Mouse (Mus musculus): ENCODE results near the gene Acox3. TPM values are rescaled to one million over a fixed set of nuclear protein-coding genes. Genes with fewer than 3 reads are reported as not detected.
"Not testable (repeated sequence)": the region's sequence is repeated elsewhere in the genome, so short reads cannot be mapped to it uniquely, and the experiment has no call there.

Gene Acox3
- total RNA-seq, 2 experiments from 2014 or later, result 12.0 to 12.9 TPM

GRCm38 (mm10) chr5:35574653-35575599 lies 7.9 kb upstream of the Acox3 start, which contains the start of gene Trmt44:
Trmt44 (minus strand) TSS chr5:35575070.
- intact Hi-C loops (cut with DNase I; ENCODE audit: low total_unique reads), result no loop called here

GRCm38 (mm10) chr5:35576409-35577020 lies 6.3 kb upstream of the Acox3 start:
- no peak for DNase-seq
- intact Hi-C loops (cut with DNase I; ENCODE audit: low total_unique reads), result no loop called here

More at GRCm38 (mm10) chr5:35574653-35575599, 7.9 kb upstream of the Acox3 start, which contains the start of gene Trmt44:
- DNase-seq, result peak; percentile 92

GRCm38 (mm10) chr5:35578411-35578810 lies 4.4 kb upstream of the Acox3 start:
- no peak for DNase-seq
- intact Hi-C loops (cut with DNase I; ENCODE audit: low total_unique reads), result no loop called here

- intact Hi-C loops (cut with DNase I; ENCODE audit: low total_unique reads), result no loop called here
- no peak for DNase-seq
These were observed 3.5 kb upstream of the Acox3 start for GRCm38 (mm10) chr5:35579247-35579893.

GRCm38 (mm10) chr5:35580156-35580922 lies 2.5 kb upstream of the Acox3 start:
- DNase-seq, result no peak
- intact Hi-C loops (cut with DNase I; ENCODE audit: low total_unique reads), result no loop called here

- no peak for DNase-seq
- intact Hi-C loops (cut with DNase I; ENCODE audit: low total_unique reads), result no loop called here
These were observed 462 bp downstream of the Acox3 start for GRCm38 (mm10) chr5:35583221-35583783.

- intact Hi-C loops (cut with DNase I; ENCODE audit: low total_unique reads); DNase-seq: not testable (repeated sequence)
These were observed 1.4 kb downstream of the Acox3 start for GRCm38 (mm10) chr5:35584259-35584658.

- no peak for DNase-seq
- intact Hi-C loops (cut with DNase I; ENCODE audit: low total_unique reads), result no loop called here
These were observed 8.7 kb downstream of the Acox3 start for GRCm38 (mm10) chr5:35591497-35591896.

- intact Hi-C loops (cut with DNase I; ENCODE audit: low total_unique reads), result loop anchor here (2.0 kb wide), 1 partner anchor 123 kb away; no protein-coding TSS in a partner anchor
- no peak for DNase-seq
These were observed 9.4 kb downstream of the Acox3 start for GRCm38 (mm10) chr5:35592081-35592736.

GRCm38 (mm10) chr5:35592824-35593223 lies 10.0 kb downstream of the Acox3 start:
- DNase-seq, result no peak
- intact Hi-C loops (cut with DNase I; ENCODE audit: low total_unique reads), result loop anchor here (2.0 kb wide), 1 partner anchor 122 kb away; no protein-coding TSS in a partner anchor

GRCm38 (mm10) chr5:35593272-35593671 lies 10.4 kb downstream of the Acox3 start:
- no peak for DNase-seq
- intact Hi-C loops (cut with DNase I; ENCODE audit: low total_unique reads), result loop anchor here (2.0 kb wide), 1 partner anchor 122 kb away; no protein-coding TSS in a partner anchor

- intact Hi-C loops (cut with DNase I; ENCODE audit: low total_unique reads), result loop anchor here (2.0 kb wide), 1 partner anchor 86 kb away; no protein-coding TSS in a partner anchor
- DNase-seq, result no peak
These were observed 11.9 kb downstream of the Acox3 start for GRCm38 (mm10) chr5:35594768-35595167.

GRCm38 (mm10) chr5:35595706-35596105 lies 12.9 kb downstream of the Acox3 start:
- peak; percentile 75 for DNase-seq
- intact Hi-C loops (cut with DNase I; ENCODE audit: low total_unique reads), result loop anchor here (2.0 kb wide), 1 partner anchor 85 kb away; no protein-coding TSS in a partner anchor

GRCm38 (mm10) chr5:35596169-35597160 lies 13.6 kb downstream of the Acox3 start:
- intact Hi-C loops (cut with DNase I; ENCODE audit: low total_unique reads), result no loop called here
- no peak for DNase-seq

- DNase-seq, result no peak
These were observed 17.4 kb downstream of the Acox3 start for GRCm38 (mm10) chr5:35600233-35600632.

GRCm38 (mm10) chr5:35601526-35601925 lies 18.7 kb downstream of the Acox3 start:
- DNase-seq, result no peak
- intact Hi-C loops (cut with DNase I; ENCODE audit: low total_unique reads), result no loop called here

More at GRCm38 (mm10) chr5:35600233-35600632, 17.4 kb downstream of the Acox3 start:
- intact Hi-C loops (cut with DNase I; ENCODE audit: low total_unique reads), result no loop called here

GRCm38 (mm10) chr5:35605355-35605754 lies 22.5 kb downstream of the Acox3 start:
- intact Hi-C loops (cut with DNase I; ENCODE audit: low total_unique reads), result no loop called here

More at GRCm38 (mm10) chr5:35605355-35605754, 22.5 kb downstream of the Acox3 start:
- no peak for DNase-seq

All from gastrocnemius, postnatal 14 days (tissue).